Mouse (Mus musculus): ENCODE measurements around the gene Pkp1.

DNA sequence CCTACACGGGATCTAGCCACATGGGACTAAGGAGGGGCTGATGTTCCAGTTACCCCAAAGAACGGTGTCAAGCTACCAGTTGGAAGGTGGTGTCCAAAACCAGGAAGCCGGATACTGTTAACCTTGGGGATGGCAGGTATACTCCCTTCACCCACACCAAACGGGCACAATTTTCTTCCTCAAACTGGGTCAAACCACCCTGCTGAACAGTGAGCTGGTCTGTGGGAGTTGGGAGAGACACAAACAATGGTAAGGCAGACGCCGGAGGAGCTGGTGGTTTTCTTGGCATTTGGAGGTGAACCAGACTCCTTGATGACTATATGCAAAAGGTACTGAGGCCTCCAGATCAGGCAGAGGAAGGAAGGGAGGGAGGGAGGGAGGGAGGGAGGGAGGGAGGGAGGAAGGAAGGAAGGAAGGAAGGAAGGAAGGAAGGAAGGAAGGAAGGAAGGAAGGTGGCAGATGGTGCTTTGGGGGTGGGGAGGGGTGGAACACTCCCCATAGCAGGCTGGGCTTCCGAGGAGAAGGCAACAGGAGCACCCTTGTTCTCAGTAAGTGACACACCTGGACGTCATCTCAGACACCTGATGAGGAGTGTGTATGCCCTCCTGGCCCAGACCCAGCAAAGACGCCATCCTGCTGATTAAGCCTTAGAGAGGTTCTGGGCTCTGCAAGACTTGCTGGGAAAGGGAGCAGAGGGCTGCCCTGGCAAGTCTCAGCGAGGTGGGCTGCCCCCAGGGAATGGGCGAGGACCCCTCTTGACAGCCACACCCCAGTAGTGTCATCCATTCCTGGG, 27.4 kb downstream of the Pkp1 start:
- TF ChIP-seq POLR2A (IDR thresholded peaks at IDR 0.05; ENCODE audit: insufficient read depth, low read length) (no peak), CTCF (IDR thresholded peaks at IDR 0.05; ENCODE audit: low read depth, low read length) (no peak), EP300 (IDR thresholded peaks at IDR 0.05; ENCODE audit: insufficient read depth, low read depth, low read length) (no peak)

All from ES-Bruce4 (cell line).